Mouse (Mus musculus): ENCODE results near the gene Tram2.

The Tram2 gene

DNA sequence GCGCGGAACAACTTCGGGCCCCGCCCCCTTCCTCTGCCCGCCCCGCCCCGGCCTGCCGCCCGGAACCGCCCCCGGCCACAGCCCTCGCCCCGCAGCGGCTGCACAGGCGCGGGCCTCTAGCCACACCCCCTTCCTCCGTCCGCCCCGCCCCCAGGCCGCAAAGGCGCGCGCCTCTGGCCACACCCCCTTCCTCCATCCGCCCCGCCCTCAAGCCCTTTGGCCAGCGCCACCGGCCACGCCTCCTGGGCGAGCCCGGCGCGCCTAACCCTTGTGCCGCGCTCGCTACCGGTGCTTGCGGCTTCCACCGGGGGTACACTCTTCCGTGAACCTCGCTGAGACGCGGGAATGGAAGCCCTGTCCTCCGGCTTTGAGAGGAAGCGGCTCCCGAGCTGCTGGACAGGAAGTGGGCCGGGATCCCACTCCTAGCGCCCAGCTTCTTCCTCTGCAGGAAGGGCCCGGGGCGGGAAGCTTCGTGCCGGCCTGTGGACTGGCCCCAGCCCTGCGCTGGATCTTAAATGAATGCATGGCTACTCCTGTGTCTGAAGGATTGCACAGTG, at the start of gene Tram2:
TSS of gene Tram2 (minus strand) at position 13 of the 557 bp plus-strand sequence.
- peak; percentile 86 to 87 for DNase-seq

- DNase-seq, result no peak
These were observed 45.8 kb upstream of the Tram2 start for GRCm38 (mm10) chr1:21124713-21125336.

- no peak for DNase-seq
These were observed 24.8 kb upstream of the Tram2 start for GRCm38 (mm10) chr1:21103784-21104183.

DNA sequence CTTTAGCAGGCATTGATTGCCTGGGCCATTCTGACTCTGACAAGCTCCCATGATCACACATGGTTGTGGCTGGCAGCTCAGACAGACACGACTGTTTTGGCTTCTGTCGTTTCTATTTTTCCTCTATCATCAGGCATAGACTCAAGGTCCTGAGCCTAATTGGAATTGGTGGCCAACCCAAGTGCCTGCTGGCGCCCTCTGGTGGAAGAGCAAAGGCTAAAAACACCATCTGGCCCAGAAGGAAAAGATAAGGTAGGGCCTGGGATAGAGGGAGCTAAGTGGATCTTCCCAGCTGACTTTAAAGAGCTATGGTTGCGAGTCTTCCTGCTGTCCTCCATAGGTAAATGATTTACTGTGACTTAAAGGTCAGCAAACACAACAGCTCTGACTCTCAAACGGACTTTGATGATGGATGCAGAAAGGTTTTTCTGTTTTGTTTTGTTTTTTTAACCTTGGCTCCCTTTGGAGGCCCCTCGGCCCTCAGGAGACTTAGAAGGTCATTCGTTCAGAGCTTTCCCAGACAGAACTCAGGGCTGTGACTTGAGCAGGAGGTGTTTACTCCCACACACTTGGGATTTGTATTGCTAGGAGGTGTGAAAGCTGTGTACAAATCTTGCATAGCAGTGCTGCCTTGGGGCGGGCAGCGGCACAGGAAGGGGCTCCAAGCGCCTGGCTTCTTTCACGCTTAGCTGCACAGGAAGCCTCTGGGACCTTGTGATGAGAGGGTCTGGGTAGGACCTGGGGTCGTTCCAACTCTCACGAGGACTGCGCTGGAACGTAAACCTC, 22.4 kb upstream of the Tram2 start:
- peak in 1 of 2 experiments; percentile 11 for DNase-seq

DNA sequence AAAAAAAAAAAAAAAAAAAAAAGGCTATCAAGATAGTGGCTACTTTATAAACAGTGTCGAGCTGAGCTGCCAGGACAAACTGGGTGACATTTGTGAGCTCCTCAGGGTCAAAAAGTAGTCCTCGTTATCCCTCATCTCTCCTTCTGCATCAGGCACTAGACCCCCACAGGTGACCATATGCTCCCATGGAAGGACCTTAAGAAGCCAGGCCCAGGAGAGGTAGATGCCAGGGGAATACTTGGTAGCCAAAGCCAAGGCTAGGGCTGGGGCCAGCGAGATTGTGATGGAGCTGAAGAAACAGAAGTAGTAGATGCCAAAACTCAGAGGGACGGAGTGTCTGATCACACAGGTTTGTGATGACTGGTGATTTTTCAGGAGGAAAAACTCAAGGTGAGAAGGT, 21.7 kb upstream of the Tram2 start:
- no peak for DNase-seq

GRCm38 (mm10) chr1:21097001-21097989, 18.3 kb upstream of the Tram2 start:
- DNase-seq, result no peak

- DNase-seq, result no peak
These were observed 15.7 kb upstream of the Tram2 start for GRCm38 (mm10) chr1:21094644-21095215.

GRCm38 (mm10) chr1:21089661-21090117, 10.7 kb upstream of the Tram2 start:
- no peak for DNase-seq

DNA sequence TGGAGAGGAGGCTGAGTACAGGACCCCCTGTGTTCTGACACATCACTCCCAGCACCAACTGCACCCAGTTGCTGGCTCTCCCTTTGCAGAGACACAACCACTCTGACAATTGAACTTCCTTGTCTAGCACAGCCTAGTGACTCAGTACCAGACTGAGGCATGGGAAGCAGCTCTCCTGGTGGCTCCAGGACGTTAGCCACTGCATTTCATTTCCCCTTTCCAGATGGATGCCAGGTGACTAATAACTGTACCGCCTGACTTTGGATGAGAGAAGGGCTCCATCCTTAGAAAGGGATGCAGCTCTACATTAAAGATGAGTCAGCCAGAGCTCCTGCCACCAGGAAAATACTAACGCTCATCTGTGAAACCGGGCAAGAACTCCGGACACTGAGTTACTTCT, 7.3 kb upstream of the Tram2 start:
- no peak for DNase-seq

GRCm38 (mm10) chr1:21084661-21085060, 5.6 kb upstream of the Tram2 start:
- DNase-seq, result no peak

GRCm38 (mm10) chr1:21080362-21080761, 1.3 kb upstream of the Tram2 start:
- peak in 1 of 2 experiments; percentile 13 for DNase-seq

GRCm38 (mm10) chr1:21078481-21079214, 381 bp downstream of the Tram2 start:
- no peak for DNase-seq

DNA sequence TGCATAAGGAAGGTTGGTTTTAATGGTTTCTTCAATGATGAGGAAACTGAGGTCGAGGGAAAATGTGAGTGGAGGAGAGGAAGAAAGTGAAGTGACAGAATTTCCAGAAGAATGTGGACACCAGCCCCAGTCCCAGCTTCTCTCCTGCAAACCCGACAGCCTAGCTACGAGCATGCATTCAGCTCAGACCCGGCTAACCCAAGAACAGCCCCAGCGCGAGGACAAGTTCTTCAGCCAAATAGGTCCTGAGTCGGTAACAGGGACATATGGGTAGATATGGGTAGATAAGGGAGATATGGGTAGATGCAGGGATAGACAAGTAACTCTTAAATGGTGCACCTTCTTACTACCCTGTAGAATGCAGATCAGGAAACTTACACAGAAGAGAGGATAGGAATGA, 1.4 kb downstream of the Tram2 start:
- no peak for DNase-seq

DNA sequence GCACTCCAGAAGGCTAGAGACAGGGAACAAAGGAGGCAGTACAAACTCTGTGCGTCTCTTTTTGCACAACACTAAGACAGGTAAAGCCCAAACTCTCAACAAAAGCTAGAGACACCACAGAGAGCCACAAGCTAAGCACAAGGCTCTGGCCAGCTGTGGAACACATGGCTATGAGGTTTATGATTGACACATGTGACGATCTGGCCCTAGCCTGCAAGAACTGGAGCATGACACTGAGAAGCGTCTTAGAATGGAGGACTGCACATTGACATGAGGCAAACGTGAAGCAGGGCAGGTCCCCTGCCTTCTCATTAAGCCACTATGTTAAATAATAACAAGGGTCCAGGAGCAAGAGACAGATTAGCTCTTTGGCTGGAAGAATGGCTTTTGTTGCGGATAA, 1.8 kb downstream of the Tram2 start:
- DNase-seq, result no peak

DNA sequence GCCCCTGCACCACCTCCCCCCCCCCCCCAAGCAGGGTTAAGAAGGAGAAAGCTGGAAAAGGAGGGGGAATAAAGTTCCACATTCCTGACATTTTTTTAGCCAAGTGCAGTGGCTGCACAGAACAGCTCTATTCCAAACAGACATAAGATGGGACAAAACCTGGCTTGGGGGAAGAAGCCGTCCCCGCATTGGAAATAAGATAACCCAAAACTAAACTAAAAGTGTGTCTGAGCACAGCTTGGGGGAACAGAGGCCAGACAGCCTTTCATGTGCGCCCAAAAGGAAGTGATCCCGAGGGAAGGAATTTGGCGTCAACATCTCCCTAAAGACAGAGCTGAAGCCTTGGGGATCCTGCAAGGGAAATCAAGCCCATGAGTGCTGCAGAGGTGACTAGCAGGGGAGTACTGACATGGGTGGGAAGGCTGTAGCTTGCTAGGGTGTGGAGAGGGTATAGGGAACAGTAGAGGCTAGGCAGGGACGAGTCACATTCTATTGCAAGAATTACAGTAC, 3.0 kb downstream of the Tram2 start:
- no peak for DNase-seq

DNA sequence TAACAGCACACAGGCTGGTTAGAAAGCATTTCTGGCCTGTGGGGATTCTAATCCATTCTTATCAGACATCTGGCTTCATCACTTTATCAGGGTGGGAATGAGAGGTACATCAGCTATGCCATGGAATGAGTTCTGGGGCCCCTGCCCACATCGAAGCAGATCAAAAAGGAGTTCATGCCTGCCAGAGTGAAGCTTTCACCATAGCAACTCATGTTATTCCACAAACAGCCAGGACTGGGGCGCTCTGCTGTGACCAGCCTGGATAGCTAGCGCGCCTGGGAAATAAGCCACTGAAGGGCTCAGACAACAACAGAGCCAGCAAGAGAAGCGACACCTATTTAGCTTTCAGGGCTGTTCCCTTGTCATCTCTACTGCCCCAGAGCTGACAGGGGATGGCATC, 4.8 kb downstream of the Tram2 start:
- no peak for DNase-seq

DNA sequence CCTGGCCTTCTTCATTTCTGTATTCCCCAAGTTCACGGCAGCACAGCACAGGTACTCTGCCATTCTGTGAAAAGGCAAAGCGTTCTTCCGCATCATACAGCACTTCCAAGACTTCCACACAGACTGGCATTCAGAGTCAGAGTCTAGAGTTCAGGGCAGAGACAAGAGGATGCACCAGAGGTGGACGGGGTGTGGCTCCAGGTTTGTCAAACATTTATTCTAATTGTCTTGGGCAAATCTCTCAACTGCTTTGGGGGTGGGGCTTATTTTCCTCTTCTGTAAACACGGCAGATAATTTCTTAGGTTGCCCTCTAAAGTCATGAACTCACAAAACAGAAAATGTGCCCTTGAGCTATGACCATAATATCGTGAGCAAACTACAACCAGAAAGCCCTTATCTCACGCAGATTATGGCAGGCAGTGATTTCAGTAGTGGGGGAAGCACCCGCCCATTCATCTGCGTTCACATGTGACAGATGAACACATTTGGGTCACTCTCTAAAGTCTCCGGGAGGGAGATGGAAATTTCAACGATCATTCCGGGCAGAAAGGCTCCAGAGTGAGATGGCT, 6.1 kb downstream of the Tram2 start:
- no peak for DNase-seq

GRCm38 (mm10) chr1:21070658-21071057, 8.4 kb downstream of the Tram2 start:
- DNase-seq, result no peak

DNA sequence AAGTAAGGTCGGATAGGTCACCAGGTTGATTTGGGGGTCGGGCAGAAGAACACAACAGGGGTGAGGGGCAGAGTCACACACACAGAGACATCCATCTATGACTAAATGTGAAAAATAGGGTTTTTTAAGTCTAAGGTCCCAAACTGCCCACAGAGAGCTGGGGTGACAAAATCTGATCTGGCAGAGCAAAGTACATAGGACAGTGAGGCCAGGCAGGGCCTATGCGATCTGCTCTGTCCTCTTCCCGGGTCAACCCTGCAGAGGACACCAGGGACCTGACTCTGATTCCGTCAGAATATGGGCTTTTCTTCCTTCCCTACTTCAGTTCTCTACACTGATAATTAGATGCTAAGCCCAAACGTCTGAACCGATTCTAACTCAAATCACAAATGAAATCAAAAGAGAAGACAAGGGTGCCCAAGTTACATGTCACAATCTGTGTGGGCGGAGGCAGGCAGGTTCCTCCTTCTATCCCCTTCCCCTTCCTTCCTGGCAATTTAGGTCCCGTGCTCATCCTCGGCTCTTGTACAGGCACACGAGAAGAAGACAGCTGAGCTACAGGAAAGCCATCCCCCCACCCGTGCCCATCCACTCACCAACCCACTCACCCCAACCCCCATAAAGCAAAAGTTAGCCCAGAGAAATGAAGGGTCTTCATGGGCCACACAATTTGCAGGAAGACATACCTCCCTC, 9.1 kb downstream of the Tram2 start:
- no peak for DNase-seq

- DNase-seq, result no peak
These were observed 10.5 kb downstream of the Tram2 start for GRCm38 (mm10) chr1:21068491-21068890.
